Mouse (Mus musculus) c-Kit-positive CD71-positive TER-119-positive erythroid progenitor cells, embryonic 14.5 days (primary cell): ENCODE results near the gene Cyp2c68.
"Not testable (repeated sequence)": the region's sequence is repeated elsewhere in the genome, so short reads cannot be mapped to it uniquely, and the experiment has no call there.

Experiments
- DNase-seq: peaks from one replicate; pipeline ENCODE4 v3.0.0-alpha.2; 2013; ENCODE audit warnings: low spot score

Cyp2c68 gene

DNA sequence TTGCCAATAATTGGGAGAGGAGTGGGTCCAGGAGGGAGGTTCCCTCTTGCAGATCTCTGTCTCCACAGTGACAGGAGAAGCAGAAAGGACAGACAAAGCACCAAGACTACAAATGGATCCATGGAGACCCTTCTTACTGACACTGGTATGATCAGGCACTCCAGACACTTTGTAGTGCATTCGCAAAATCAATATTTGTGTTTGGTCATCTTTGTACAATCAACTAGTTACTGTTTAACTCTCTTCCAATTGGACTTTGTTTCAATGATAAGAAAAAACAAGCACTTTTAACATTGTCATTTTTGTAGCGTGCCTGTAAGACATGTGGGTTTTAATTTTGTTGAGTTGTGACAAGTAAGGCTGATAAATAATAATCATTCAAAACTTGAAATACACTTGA, at the start of gene Cyp2c68:
TSS of gene Cyp2c68 (minus strand) at position 135 of the 400 bp plus-strand sequence.
- DNase-seq = no peak

DNA sequence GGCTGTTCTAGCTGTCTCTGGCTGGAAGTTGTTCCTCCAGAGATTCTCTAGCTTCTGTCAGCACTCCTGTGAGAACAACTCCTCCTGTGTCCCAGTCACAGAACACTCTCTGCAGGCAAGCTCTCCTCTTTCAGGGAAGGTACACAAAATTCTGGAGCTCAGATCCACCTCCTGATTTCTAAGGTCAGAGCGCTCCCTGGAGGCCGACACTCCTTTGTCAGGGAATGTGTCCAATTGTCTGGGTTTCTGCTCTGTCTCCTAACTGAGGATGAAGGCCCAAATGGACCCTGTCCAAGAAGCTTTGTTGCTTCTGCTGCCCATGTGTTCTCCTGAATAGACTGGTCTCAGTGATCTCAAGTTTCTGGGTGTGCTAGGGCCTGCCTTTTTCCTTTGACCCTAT, 44.6 kb upstream of the Cyp2c68 start:
- not testable (repeated sequence) for DNase-seq

DNA sequence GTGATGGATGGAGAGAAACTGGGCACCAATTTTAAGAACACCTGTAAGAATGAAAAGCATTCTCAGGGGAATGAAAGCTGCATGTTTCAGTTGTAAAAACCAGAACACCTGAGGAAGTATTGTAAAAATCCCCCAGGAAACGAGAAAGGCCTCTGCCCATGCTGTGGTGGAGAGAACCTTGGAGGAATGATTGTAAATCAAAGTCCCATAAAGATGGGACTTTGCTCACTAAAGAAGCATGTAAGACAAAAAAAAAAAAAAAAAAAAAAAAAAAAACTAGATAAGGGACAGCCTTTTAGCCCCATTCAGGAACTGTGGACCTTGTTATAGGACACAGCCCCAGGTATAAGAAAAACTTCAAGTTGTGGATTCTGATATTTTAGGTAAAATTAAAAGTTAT, 4.5 kb upstream of the Cyp2c68 start:
- DNase-seq = no peak

DNA sequence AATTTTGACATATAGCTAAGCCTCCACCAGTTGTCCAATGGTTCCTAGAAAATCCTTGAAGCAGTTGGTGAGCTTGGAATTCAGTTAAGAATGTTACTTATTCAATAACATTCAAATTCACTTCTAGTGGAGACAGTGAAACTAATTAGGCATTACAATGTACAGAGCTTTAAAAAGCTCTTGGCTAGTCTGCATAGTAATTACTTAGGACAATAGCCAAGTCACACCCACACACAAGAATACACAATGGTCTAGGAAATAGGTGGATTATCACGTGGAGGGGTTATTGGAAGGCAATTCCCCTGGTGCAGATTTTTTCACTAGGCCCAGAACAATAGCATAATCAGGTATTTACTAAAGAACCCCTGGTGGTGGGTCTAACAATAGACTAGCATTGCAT, 3.5 kb upstream of the Cyp2c68 start:
- not testable (repeated sequence) for DNase-seq

DNA sequence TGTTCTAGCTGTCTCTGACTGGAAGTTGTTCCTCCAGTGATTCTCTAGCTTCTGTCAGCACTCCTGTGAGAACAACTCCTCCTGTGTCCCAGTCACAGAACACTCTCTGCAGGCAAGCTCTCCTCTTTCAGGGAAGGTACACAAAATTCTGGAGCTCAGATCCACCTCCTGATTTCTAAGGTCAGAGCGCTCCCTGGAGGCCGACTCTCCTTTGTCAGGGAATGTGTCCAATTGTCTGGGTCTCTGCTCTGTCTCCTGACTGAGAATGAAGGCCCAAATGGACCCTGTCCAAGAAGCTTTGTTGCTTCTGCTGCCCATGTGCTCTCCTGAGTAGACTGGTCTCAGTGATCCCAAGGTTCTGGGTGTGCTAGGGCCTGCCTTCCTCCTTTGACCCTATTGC, 29.7 kb downstream of the Cyp2c68 start:
- not testable (repeated sequence) for DNase-seq

DNA sequence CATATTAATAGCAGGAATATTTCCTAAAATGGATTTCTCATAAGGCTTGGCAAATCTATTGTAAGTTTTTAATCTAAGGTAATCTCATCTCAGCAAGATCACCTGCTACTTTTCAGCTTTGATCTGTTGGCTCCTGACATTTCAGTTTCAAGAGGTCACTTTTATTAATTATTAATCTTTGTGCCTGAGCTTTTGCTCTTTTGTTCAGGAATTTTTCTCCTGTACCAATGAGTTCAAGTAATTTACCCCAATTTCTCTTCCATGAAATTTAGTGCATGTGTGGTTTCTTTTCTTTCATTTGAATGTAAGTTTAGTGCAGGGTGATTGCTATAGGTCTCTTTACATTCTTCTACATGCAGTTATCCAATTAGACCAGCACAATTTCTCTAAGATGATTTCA, 75.2 kb downstream of the Cyp2c68 start:
- not testable (repeated sequence) for DNase-seq

DNA sequence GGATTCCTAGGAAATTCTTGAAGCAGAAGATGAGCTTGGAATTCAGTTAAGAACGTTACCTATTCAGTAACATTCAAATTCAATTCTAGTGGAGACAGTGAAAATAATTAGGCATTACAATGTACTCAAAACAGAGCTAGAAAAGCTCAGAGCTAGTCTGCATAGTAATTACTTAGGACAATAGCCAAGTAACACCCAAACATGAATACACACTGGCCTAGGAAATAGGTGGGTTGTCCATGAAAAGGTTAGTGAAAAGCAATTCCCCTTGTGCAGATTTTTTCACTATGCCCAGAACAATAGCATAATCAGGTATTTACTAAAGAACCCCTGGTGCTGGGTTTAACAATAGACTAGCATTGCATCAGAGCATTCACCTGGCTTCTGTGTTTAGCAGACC, 88.5 kb downstream of the Cyp2c68 start:
- DNase-seq = no peak

DNA sequence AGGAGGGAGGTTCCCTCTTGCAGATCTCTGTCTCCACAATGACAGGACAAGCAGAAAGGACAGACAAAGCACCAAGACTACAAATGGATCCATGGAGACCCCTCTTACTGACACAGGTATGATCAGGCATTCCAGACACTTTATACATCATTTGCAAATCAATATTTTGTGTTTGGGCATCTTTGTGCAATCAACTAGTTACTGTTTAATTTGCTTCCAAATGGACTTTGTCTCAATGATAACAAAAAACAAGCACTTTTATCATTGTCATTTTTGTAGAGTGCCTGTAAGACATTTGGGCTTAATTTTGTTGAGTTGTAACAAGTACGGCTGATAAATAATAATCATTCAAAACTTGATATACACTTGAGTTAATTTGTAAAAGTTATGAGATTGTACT, 91.9 kb downstream of the Cyp2c68 start, which contains the start of gene Cyp2c67:
TSS of gene Cyp2c67 (minus strand) at position 114 of the 400 bp plus-strand sequence.
- DNase-seq = no peak

DNA sequence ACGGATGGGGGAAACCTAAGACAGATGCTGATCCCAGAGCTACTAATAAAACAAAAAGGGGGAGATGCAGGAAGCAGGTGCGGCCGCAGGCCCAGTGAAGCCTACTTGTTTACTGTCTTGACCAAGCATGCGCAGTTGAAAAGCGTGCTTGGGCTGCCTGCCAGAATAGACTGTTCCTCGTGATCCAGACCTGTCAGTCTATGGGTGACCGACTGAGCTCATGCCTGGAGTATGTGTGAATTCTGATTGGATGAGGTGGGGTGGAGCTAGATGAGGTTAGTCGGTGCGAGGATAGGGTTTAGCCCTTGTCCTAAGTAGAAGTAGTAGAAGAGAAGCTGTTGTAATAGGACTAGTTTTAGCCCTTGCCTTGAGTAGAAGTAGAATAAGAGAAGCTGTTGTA, 93.3 kb downstream of the Cyp2c68 start:
- DNase-seq = no peak

DNA sequence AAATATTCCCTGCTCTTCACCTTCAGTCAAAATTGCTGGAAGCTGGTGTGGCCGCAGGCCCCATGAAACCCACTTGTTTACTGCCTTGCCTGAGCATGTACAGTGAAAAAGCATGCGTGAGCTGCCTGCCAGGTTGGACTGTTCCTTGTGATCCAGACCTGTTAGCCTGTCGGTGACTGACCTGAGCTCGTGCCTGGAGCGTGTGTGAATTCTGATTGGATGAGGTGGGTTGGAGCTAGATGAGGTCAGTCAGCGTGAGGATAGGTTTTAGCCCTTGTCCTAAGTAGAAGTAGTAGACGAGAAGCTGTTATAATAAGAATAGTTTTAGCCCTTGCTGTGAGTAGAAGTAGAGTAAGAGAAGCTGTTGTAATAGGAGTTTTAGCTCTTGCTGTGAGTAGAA, 96.3 kb downstream of the Cyp2c68 start:
- not testable (repeated sequence) for DNase-seq
